Mouse (Mus musculus) hindbrain, embryonic 13.5 days (tissue): ENCODE data around the gene St8sia6. TPM values are rescaled to one million over a fixed set of nuclear protein-coding genes. Genes with fewer than 3 reads are reported as not detected.
"Not testable (repeated sequence)": the region's sequence is repeated elsewhere in the genome, so short reads cannot be mapped to it uniquely, and the experiment has no call there.

Source experiments
- ATAC-seq: fragments of 200-750 bp; cut with Nextera tagmentation; 2 replicates; pipeline ENCODE4 v1.8.0; 2017; ENCODE audit warnings: moderate TSS enrichment; ENCODE audit not compliant: low FRiP score
- H3K27ac ChIP-seq: fragments of 300-500 bp; sonication (generic); 2 replicates; pipeline ENCODE4 v1.5.1; 2015; ENCODE audit warnings: inconsistent platforms, mild to moderate bottlenecking, moderate library complexity
- H3K27me3 ChIP-seq: fragments of 300-500 bp; sonication (generic); 2 replicates; pipeline ENCODE4 v1.6.1; 2015; ENCODE audit warnings: mild to moderate bottlenecking, inconsistent platforms
- H3K36me3 ChIP-seq: fragments of 300-500 bp; sonication (generic); 2 replicates; pipeline ENCODE4 v1.6.1; 2015; ENCODE audit warnings: mild to moderate bottlenecking, inconsistent platforms
- H3K4me1 ChIP-seq: fragments of 300-500 bp; sonication (generic); replicated peaks from 2 replicates; pipeline ENCODE4 v1.6.1; 2015; ENCODE audit warnings: inconsistent platforms
- H3K4me2 ChIP-seq: fragments of 300-500 bp; sonication (generic); 2 replicates; pipeline ENCODE4 v1.6.1; 2015; ENCODE audit warnings: inconsistent platforms, mild to moderate bottlenecking, moderate library complexity
- H3K4me3 ChIP-seq: fragments of 300-500 bp; sonication (generic); 2 replicates; pipeline ENCODE4 v1.5.1; 2015; ENCODE audit warnings: mild to moderate bottlenecking, inconsistent platforms
- H3K9ac ChIP-seq: fragments of 300-500 bp; sonication (generic); 2 replicates; pipeline ENCODE4 v1.6.1; 2015; ENCODE audit warnings: mild to moderate bottlenecking, inconsistent platforms
- H3K9me3 ChIP-seq: fragments of 300-500 bp; sonication (generic); 2 replicates; pipeline ENCODE4 v1.6.1; 2016; ENCODE audit warnings: inconsistent platforms
- WGBS: fragments of 180-500 bp; shearing (Covaris S2); methylation state at CpG from one replicate; pipeline ENCODE4 v1.1.7; 2015; 5-methylcytosine and 5-hydroxymethylcytosine counted together
- polyA plus RNA-seq: library from polyadenylated mRNA; unstranded; fragments of >200 nt; fragmentation: Nextera tagmentation; extraction: Ambion mirVana; gene quantifications from 2 replicates; pipeline ENCODE4 v1.2.1, GENCODE M21; 2015

Gene St8sia6
- polyA plus RNA-seq, 1 experiment from 2014 or later = 0.90 TPM

- 39% methylated on average over 1 of the region's 1 CpGs for WGBS
- ATAC-seq = no peak
- peaks cover 39% of the 10 kb centered on the region for H3K27me3 ChIP-seq
- H3K9me3 ChIP-seq = no peaks in the 10 kb centered on the region
- no peak overlapping the region for H3K4me3 ChIP-seq
- no peak overlapping the region for H3K9ac ChIP-seq
- no peak overlapping the region for H3K27ac ChIP-seq
- no peaks in the 10 kb centered on the region for H3K36me3 ChIP-seq
- H3K4me2 ChIP-seq = no peak overlapping the region
- peaks cover 11% of the 10 kb centered on the region for H3K4me1 ChIP-seq
Measured at GRCm38 (mm10) chr2:13789365-13789764, 4.5 kb downstream of the St8sia6 start.

GRCm38 (mm10) chr2:13786577-13787168 lies 7.2 kb downstream of the St8sia6 start:
- Histone ChIP-seq H3K27me3 (peaks cover 17% of the 10 kb centered on the region), H3K27ac (no peak overlapping the region), H3K9ac (no peak overlapping the region), H3K9me3 (no peaks in the 10 kb centered on the region), H3K36me3 (no peaks in the 10 kb centered on the region), H3K4me1 (no peaks in the 10 kb centered on the region), H3K4me2 (no peak overlapping the region), H3K4me3 (no peak overlapping the region)
- ATAC-seq = no peak
- 79% methylated on average over 1 of the region's 1 CpGs for WGBS

GRCm38 (mm10) chr2:13785992-13786391 lies 7.9 kb downstream of the St8sia6 start:
- not testable (repeated sequence) for ATAC-seq, H3K27ac ChIP-seq, H3K9ac ChIP-seq, H3K4me3 ChIP-seq, H3K4me2 ChIP-seq, H3K4me1 ChIP-seq, H3K36me3 ChIP-seq, H3K9me3 ChIP-seq
- peaks cover 11% of the 10 kb centered on the region for H3K27me3 ChIP-seq
- WGBS = 77% methylated on average over 3 of the region's 3 CpGs

GRCm38 (mm10) chr2:13785247-13785646 lies 8.6 kb downstream of the St8sia6 start:
- H3K9ac ChIP-seq = no peak overlapping the region
- H3K27me3 ChIP-seq = peaks cover 5% of the 10 kb centered on the region
- no peaks in the 10 kb centered on the region for H3K36me3 ChIP-seq
- H3K27ac ChIP-seq = no peak overlapping the region
- no peaks in the 10 kb centered on the region for H3K4me1 ChIP-seq
- no peak overlapping the region for H3K4me3 ChIP-seq
- no peak for ATAC-seq
- no peak overlapping the region for H3K4me2 ChIP-seq
- 83% methylated on average over 2 of the region's 2 CpGs for WGBS
- H3K9me3 ChIP-seq = no peaks in the 10 kb centered on the region

- Histone ChIP-seq H3K36me3 (no peaks in the 10 kb centered on the region), H3K9me3 (no peaks in the 10 kb centered on the region), H3K27ac (no peak overlapping the region), H3K4me1 (no peaks in the 10 kb centered on the region), H3K9ac (no peak overlapping the region), H3K4me3 (no peak overlapping the region), H3K27me3 (no peaks in the 10 kb centered on the region), H3K4me2 (no peak overlapping the region)
- WGBS = 83% methylated on average over 1 of the region's 1 CpGs
- no peak for ATAC-seq
Measured at GRCm38 (mm10) chr2:13784448-13784847, 9.4 kb downstream of the St8sia6 start.

GRCm38 (mm10) chr2:13777032-13777431 lies 16.8 kb downstream of the St8sia6 start:
- Histone ChIP-seq H3K4me1 (no peaks in the 10 kb centered on the region), H3K4me2 (no peak overlapping the region), H3K27me3 (no peaks in the 10 kb centered on the region), H3K27ac (no peak overlapping the region), H3K4me3 (no peak overlapping the region), H3K9ac (no peak overlapping the region), H3K9me3 (no peaks in the 10 kb centered on the region), H3K36me3 (no peaks in the 10 kb centered on the region)
- no peak for ATAC-seq

GRCm38 (mm10) chr2:13776453-13776852 lies 17.4 kb downstream of the St8sia6 start:
- H3K27ac ChIP-seq = no peak overlapping the region
- no peak overlapping the region for H3K9ac ChIP-seq
- H3K36me3 ChIP-seq = no peaks in the 10 kb centered on the region
- H3K9me3 ChIP-seq = no peaks in the 10 kb centered on the region
- 73% methylated on average over 1 of the region's 1 CpGs for WGBS
- no peak overlapping the region for H3K4me3 ChIP-seq
- H3K27me3 ChIP-seq = no peaks in the 10 kb centered on the region
- no peaks in the 10 kb centered on the region for H3K4me1 ChIP-seq
- H3K4me2 ChIP-seq = no peak overlapping the region
- ATAC-seq = no peak

GRCm38 (mm10) chr2:13775056-13775455 lies 18.8 kb downstream of the St8sia6 start:
- Histone ChIP-seq H3K9me3 (no peaks in the 10 kb centered on the region), H3K9ac (no peak overlapping the region), H3K36me3 (no peaks in the 10 kb centered on the region), H3K4me3 (no peak overlapping the region), H3K4me2 (no peak overlapping the region), H3K4me1 (no peaks in the 10 kb centered on the region), H3K27ac (no peak overlapping the region), H3K27me3 (no peaks in the 10 kb centered on the region)
- WGBS = 92% methylated on average over 3 of the region's 3 CpGs
- no peak for ATAC-seq

- Histone ChIP-seq H3K36me3 (no peaks in the 10 kb centered on the region), H3K4me1 (peaks cover 6% of the 10 kb centered on the region; the same call in 1 of the 2 replicates), H3K27ac (no peak overlapping the region), H3K27me3 (no peaks in the 10 kb centered on the region), H3K4me2 (no peak overlapping the region), H3K9me3 (no peaks in the 10 kb centered on the region), H3K9ac (no peak overlapping the region), H3K4me3 (no peak overlapping the region)
- 82% methylated on average over 5 of the region's 5 CpGs for WGBS
- no peak for ATAC-seq
Measured at GRCm38 (mm10) chr2:13768524-13768923, 25.3 kb downstream of the St8sia6 start.

- Histone ChIP-seq H3K9me3 (no peaks in the 10 kb centered on the region), H3K4me2 (no peak overlapping the region), H3K4me1 (peaks cover 6% of the 10 kb centered on the region; the same call in 1 of the 2 replicates), H3K4me3 (no peak overlapping the region), H3K27me3 (no peaks in the 10 kb centered on the region), H3K36me3 (no peaks in the 10 kb centered on the region), H3K27ac (no peak overlapping the region), H3K9ac (no peak overlapping the region)
- no peak for ATAC-seq
- 60% methylated on average over 9 of the region's 9 CpGs for WGBS
Measured at GRCm38 (mm10) chr2:13767532-13768411, 26.1 kb downstream of the St8sia6 start.

- ATAC-seq = no peak
- no peak overlapping the region for H3K4me2 ChIP-seq
Measured at GRCm38 (mm10) chr2:13760366-13760765, 33.5 kb downstream of the St8sia6 start.

GRCm38 (mm10) chr2:13757412-13757811 lies 36.5 kb downstream of the St8sia6 start:
- no peak overlapping the region for H3K4me3 ChIP-seq
- H3K27ac ChIP-seq = no peak overlapping the region
- no peaks in the 10 kb centered on the region for H3K9me3 ChIP-seq
- WGBS = 91% methylated on average over 7 of the region's 7 CpGs
- H3K4me2 ChIP-seq = no peak overlapping the region
- no peaks in the 10 kb centered on the region for H3K36me3 ChIP-seq
- ATAC-seq = no peak
- no peak overlapping the region for H3K9ac ChIP-seq
- H3K27me3 ChIP-seq = no peaks in the 10 kb centered on the region
- H3K4me1 ChIP-seq = no peaks in the 10 kb centered on the region

More at GRCm38 (mm10) chr2:13760366-13760765, 33.5 kb downstream of the St8sia6 start:
- Histone ChIP-seq H3K4me3 (no peak overlapping the region), H3K9ac (no peak overlapping the region), H3K27ac (no peak overlapping the region), H3K27me3 (no peaks in the 10 kb centered on the region), H3K4me1 (no peaks in the 10 kb centered on the region), H3K36me3 (no peaks in the 10 kb centered on the region), H3K9me3 (no peaks in the 10 kb centered on the region)

- Histone ChIP-seq H3K4me1 (no peaks in the 10 kb centered on the region), H3K27me3 (no peaks in the 10 kb centered on the region), H3K9ac (no peak overlapping the region), H3K36me3 (no peaks in the 10 kb centered on the region), H3K4me2 (no peak overlapping the region), H3K27ac (no peak overlapping the region), H3K4me3 (no peak overlapping the region), H3K9me3 (no peaks in the 10 kb centered on the region)
- ATAC-seq = no peak
- 80% methylated on average over 4 of the region's 4 CpGs for WGBS
Measured at GRCm38 (mm10) chr2:13755733-13756132, 38.1 kb downstream of the St8sia6 start.
